Mouse (Mus musculus): ENCODE data around the gene Cdc42ep5.

DNA sequence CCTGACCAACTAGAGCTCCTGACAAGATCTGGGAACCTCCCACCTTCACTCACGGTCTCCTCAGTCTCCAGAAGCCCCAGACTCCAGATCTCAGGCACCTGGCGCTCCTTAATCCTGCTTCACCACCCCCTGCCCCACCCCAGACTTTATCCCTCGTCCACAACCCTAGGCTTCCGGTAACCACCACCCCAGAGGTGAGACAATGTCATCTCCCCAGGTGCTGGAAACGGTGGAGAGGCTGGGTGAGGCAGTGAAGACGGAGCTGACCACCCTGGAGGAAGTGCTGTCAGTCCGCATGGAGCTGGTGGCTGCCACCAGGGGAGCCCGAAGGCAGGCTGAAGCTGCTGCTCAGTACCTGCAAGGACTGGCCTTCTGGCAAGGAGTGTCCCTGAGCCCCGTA lies 39.4 kb downstream of the Cdc42ep5 start:
- TF ChIP-seq POLR2A (IDR thresholded peaks at IDR 0.05; ENCODE audit: low read depth, low read length) (no peak), CTCF (IDR thresholded peaks at IDR 0.05; ENCODE audit: extremely low read depth, insufficient read length, insufficient replicate concordance, low read depth, low read length) (no peak)
